Mouse (Mus musculus) kidney, embryonic 16.5 days (tissue): ENCODE measurements around the gene Alkbh1. TPM values are rescaled to one million over a fixed set of nuclear protein-coding genes. Genes with fewer than 3 reads are reported as not detected.

Source experiments
- ATAC-seq: fragments of 200-750 bp; cut with Nextera tagmentation; 2 replicates; pipeline ENCODE4 v1.8.0; 2017; ENCODE audit warnings: moderate TSS enrichment; ENCODE audit not compliant: low FRiP score, low TSS enrichment
- H3K27ac ChIP-seq: fragments of 300-500 bp; sonication (generic); 2 replicates; pipeline ENCODE4 v1.5.1; 2014; ENCODE audit warnings: low read length
- H3K27me3 ChIP-seq: fragments of 300-500 bp; sonication (generic); 2 replicates; pipeline ENCODE4 v1.6.1; 2014; ENCODE audit warnings: low read length, control low read depth, mixed read lengths; ENCODE audit not compliant: insufficient read depth
- H3K36me3 ChIP-seq: fragments of 300-500 bp; sonication (generic); 2 replicates; pipeline ENCODE4 v1.6.1; 2014; ENCODE audit warnings: low read length, control low read depth, mixed read lengths; ENCODE audit not compliant: insufficient read depth
- H3K4me1 ChIP-seq: fragments of 300-500 bp; sonication (generic); 2 replicates; pipeline ENCODE4 v1.6.1; 2014; ENCODE audit warnings: low read length, control low read depth, mixed read lengths; ENCODE audit not compliant: insufficient read depth
- H3K4me2 ChIP-seq: fragments of 300-500 bp; sonication (generic); replicated peaks from 2 replicates; pipeline ENCODE4 v1.6.1; 2014; ENCODE audit warnings: low read depth, low read length
- H3K4me3 ChIP-seq: fragments of 300-500 bp; sonication (generic); 2 replicates; pipeline ENCODE4 v1.5.1; 2014; ENCODE audit warnings: mild to moderate bottlenecking, low read length
- H3K9ac ChIP-seq: fragments of 300-500 bp; sonication (generic); replicated peaks from 2 replicates; pipeline ENCODE4 v1.6.1; 2014; ENCODE audit warnings: low read length
- H3K9me3 ChIP-seq: fragments of 300-500 bp; sonication (generic); 2 replicates; pipeline ENCODE4 v1.6.1; 2016; ENCODE audit warnings: low read length, control low read depth
- WGBS: fragments of 180-500 bp; shearing (Covaris S2); extraction: QIAGEN DNeasy Blood & Tissue Kit; methylation state at CpG from one replicate; pipeline ENCODE4 v1.1.7; 2014; 5-methylcytosine and 5-hydroxymethylcytosine counted together
- polyA plus RNA-seq: library from polyadenylated mRNA; unstranded; fragments of >200 nt; fragmentation: Nextera tagmentation; extraction: Ambion mirVana; gene quantifications from 2 replicates; pipeline ENCODE4 v1.2.1, GENCODE M21; 2015

Gene Alkbh1
- polyA plus RNA-seq, 1 experiment from 2014 or later = 59.8 TPM

DNA sequence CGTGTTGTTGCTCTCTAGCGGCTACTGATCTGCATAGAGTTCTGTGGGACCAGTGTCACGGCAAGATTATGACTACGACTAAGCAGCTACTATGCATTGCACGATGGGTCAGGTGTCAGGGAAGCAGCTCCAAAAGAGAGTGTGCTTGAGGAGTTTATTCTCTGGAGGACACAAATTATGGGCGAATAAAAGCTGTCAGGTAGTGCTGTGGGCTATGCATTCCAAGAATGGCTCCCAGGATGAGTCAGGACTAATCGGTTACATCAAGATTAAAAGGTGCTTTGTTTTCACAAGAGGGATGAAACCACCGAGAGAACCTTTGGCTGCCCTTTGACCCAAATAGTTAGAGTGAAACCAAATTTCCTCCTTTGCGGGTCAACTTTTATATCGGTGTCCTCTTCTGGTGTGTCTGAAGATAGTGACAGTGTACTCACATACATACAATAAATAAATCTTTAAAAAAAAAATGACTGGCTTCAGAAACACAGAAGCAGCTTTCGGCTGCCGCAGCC, 23.8 kb downstream of the Alkbh1 start:
- Histone ChIP-seq H3K27me3 (no peaks in the 10 kb centered on the region), H3K9me3 (no peaks in the 10 kb centered on the region), H3K27ac (no peak overlapping the region), H3K4me3 (no peak overlapping the region), H3K9ac (no peak overlapping the region), H3K4me2 (no peak overlapping the region), H3K4me1 (0 out of 2 replicates have a peak, but pooled peaks cover 5% of the 10 kb centered on the region), H3K36me3 (peaks cover 9% of the 10 kb centered on the region; the same call in 1 of the 2 replicates)
- 59% methylated on average over 12 of the region's 12 CpGs for WGBS
- no peak for ATAC-seq

GRCm38 (mm10) chr12:87418921-87419320, 24.9 kb downstream of the Alkbh1 start:
- Histone ChIP-seq H3K27ac (no peak overlapping the region), H3K9me3 (no peaks in the 10 kb centered on the region), H3K36me3 (peaks cover 9% of the 10 kb centered on the region; the same call in 1 of the 2 replicates), H3K4me2 (no peak overlapping the region), H3K4me3 (no peak overlapping the region), H3K9ac (no peak overlapping the region), H3K27me3 (no peaks in the 10 kb centered on the region), H3K4me1 (0 out of 2 replicates have a peak, but pooled peaks cover 5% of the 10 kb centered on the region)
- 69% methylated on average over 5 of the region's 5 CpGs for WGBS
- no peak for ATAC-seq

GRCm38 (mm10) chr12:87416690-87417089, 27.1 kb downstream of the Alkbh1 start:
- no peak overlapping the region for H3K4me3 ChIP-seq
- H3K27me3 ChIP-seq = no peaks in the 10 kb centered on the region
- WGBS = 38% methylated on average over 7 of the region's 7 CpGs
- no peaks in the 10 kb centered on the region for H3K9me3 ChIP-seq
- no peak for ATAC-seq
- no peak overlapping the region for H3K9ac ChIP-seq
- H3K27ac ChIP-seq = no peak overlapping the region
- H3K4me2 ChIP-seq = no peak overlapping the region
- H3K4me1 ChIP-seq = 0 out of 2 replicates have a peak, but pooled peaks cover 5% of the 10 kb centered on the region
- H3K36me3 ChIP-seq = no peaks in the 10 kb centered on the region

DNA sequence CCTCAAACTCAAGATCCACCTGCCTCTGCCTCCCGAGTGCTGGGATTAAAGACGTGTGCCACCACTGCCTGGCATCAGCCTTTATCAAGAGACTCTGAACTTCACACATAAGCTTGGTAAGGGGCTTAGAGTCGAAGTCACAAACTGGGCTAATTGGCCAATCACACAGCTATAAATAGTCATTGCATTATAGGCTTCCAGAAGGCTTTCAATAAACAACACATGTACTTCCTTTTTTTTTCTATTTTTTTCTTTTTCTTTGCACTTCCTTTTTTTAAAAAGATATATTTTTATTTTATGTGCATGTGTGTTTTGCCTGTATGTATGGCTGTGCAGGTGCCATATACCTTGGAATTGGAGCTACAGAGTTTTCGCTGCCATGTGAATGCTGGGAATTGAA, 28.5 kb downstream of the Alkbh1 start:
- H3K9ac ChIP-seq = no peak overlapping the region
- H3K27me3 ChIP-seq = no peaks in the 10 kb centered on the region
- 0 out of 2 replicates have a peak, but pooled peaks cover 5% of the 10 kb centered on the region for H3K4me1 ChIP-seq
- H3K9me3 ChIP-seq = no peaks in the 10 kb centered on the region
- H3K36me3 ChIP-seq = no peaks in the 10 kb centered on the region
- 72% methylated on average over 4 of the region's 4 CpGs for WGBS
- ATAC-seq = no peak
- no peak overlapping the region for H3K4me3 ChIP-seq
- H3K27ac ChIP-seq = no peak overlapping the region
- H3K4me2 ChIP-seq = no peak overlapping the region

- Histone ChIP-seq H3K9ac (no peak overlapping the region), H3K9me3 (no peaks in the 10 kb centered on the region), H3K27ac (no peak overlapping the region), H3K27me3 (no peaks in the 10 kb centered on the region), H3K36me3 (no peaks in the 10 kb centered on the region), H3K4me1 (no peaks in the 10 kb centered on the region), H3K4me3 (no peak overlapping the region), H3K4me2 (no peak overlapping the region)
- ATAC-seq = 0 out of 2 replicates have a peak, but pooled peaks have one; percentile 37
- WGBS = 16% methylated on average over 4 of the region's 4 CpGs
Measured at GRCm38 (mm10) chr12:87413179-87413790, 30.5 kb downstream of the Alkbh1 start.

GRCm38 (mm10) chr12:87410999-87411398, 32.8 kb downstream of the Alkbh1 start:
- WGBS = 44% methylated on average over 7 of the region's 7 CpGs
- no peak for ATAC-seq
- Histone ChIP-seq H3K4me1 (no peaks in the 10 kb centered on the region; the same call in 1 of the 2 replicates), H3K4me2 (no peak overlapping the region), H3K27me3 (no peaks in the 10 kb centered on the region), H3K9ac (no peak overlapping the region), H3K36me3 (no peaks in the 10 kb centered on the region), H3K27ac (no peak overlapping the region), H3K4me3 (no peak overlapping the region), H3K9me3 (no peaks in the 10 kb centered on the region)

GRCm38 (mm10) chr12:87409123-87409522, 34.7 kb downstream of the Alkbh1 start:
- no peaks in the 10 kb centered on the region for H3K36me3 ChIP-seq
- WGBS = 78% methylated on average over 4 of the region's 4 CpGs
- no peak overlapping the region for H3K4me2 ChIP-seq
- H3K27ac ChIP-seq = no peak overlapping the region
- no peaks in the 10 kb centered on the region for H3K9me3 ChIP-seq
- H3K4me1 ChIP-seq = no peaks in the 10 kb centered on the region; the same call in 1 of the 2 replicates
- H3K9ac ChIP-seq = no peak overlapping the region
- no peak overlapping the region for H3K4me3 ChIP-seq
- ATAC-seq = no peak
- H3K27me3 ChIP-seq = no peaks in the 10 kb centered on the region

DNA sequence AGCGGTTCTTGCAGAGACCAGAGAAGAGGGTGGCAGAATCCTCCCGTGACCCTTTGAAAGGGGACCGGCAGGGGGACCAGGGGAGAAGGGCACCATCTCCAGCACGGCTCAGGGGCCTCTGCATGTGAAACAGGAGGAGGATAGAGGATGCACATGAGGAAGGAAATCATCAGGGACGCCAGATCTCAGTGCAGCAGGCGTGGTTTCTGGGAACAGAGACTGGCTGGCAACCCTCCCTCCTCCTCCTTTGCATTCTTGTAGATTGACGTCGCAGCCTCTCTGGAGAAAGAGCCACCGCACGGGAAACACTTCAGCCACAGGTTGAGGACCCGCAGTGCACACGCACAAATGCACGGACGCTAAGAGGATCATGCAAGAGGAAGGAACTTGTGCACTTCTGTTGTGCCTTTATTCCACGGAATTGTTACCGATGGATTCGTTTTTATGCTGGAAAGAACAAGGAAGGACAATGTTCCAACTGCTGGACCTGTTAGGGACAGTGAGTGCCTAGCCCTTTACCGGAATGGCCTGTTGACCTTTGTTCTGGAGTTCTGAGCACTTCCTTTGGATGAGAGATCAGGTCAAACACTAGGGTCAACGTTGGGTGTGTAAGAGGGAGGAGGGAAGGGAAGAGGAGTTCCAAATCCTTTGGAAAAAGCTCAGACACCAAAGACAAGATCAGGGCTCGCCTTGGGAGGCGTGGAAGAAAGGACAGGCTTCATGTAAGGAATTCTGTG, 35.8 kb downstream of the Alkbh1 start:
- WGBS = 35% methylated on average over 21 of the region's 21 CpGs
- Histone ChIP-seq H3K4me3 (no peak overlapping the region), H3K4me1 (no peaks in the 10 kb centered on the region; the same call in 1 of the 2 replicates), H3K27me3 (no peaks in the 10 kb centered on the region), H3K4me2 (peak overlapping the region; percentile 39), H3K27ac (no peak overlapping the region), H3K9me3 (no peaks in the 10 kb centered on the region), H3K36me3 (no peaks in the 10 kb centered on the region), H3K9ac (no peak overlapping the region)
- no peak; the same call in 1 of the 2 replicates for ATAC-seq

DNA sequence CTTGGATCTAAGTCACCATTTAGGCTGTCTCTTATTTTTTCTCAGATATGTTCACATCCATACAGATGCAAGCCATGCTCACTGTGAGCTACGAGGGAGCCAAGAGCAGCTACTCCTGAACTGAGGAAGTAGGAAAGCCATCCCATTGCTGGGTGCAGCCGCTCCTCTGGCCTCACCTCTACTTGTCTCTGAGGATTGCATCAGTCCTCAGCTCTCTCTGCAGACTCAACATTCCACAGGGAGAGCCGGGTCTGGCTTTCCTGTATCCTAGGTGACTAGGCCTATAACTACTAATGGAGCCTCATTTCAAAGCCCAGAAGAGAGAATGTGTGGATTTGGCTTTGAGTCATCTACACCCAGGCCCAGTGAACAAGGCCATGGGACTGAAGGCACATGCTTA, 38.1 kb downstream of the Alkbh1 start:
- H3K27me3 ChIP-seq = no peaks in the 10 kb centered on the region
- H3K4me3 ChIP-seq = no peak overlapping the region
- no peak overlapping the region for H3K27ac ChIP-seq
- no peak for ATAC-seq
- H3K4me1 ChIP-seq = no peaks in the 10 kb centered on the region; the same call in 1 of the 2 replicates
- H3K36me3 ChIP-seq = no peaks in the 10 kb centered on the region
- no peak overlapping the region for H3K9ac ChIP-seq
- WGBS = 73% methylated on average over 3 of the region's 3 CpGs
- H3K4me2 ChIP-seq = no peak overlapping the region
- no peaks in the 10 kb centered on the region for H3K9me3 ChIP-seq

GRCm38 (mm10) chr12:87405165-87405564, 38.7 kb downstream of the Alkbh1 start:
- ATAC-seq = no peak

More at GRCm38 (mm10) chr12:87405165-87405564, 38.7 kb downstream of the Alkbh1 start:
- no peaks in the 10 kb centered on the region for H3K36me3 ChIP-seq
- H3K9me3 ChIP-seq = no peaks in the 10 kb centered on the region
- H3K27ac ChIP-seq = no peak overlapping the region
- H3K4me3 ChIP-seq = no peak overlapping the region
- H3K27me3 ChIP-seq = no peaks in the 10 kb centered on the region
- H3K9ac ChIP-seq = no peak overlapping the region
- WGBS = 86% methylated on average over 4 of the region's 4 CpGs
- H3K4me1 ChIP-seq = no peaks in the 10 kb centered on the region; the same call in 1 of the 2 replicates
- no peak overlapping the region for H3K4me2 ChIP-seq
